Mouse (Mus musculus) myocyte (in vitro differentiated cells): ENCODE results near the gene Prcc. TPM values are rescaled to one million over a fixed set of nuclear protein-coding genes. Genes with fewer than 3 reads are reported as not detected.
"Not testable (repeated sequence)": the region's sequence is repeated elsewhere in the genome, so short reads cannot be mapped to it uniquely, and the experiment has no call there.

ENCODE experiments used
- H3K27me3 ChIP-seq: one replicate; pipeline ENCODE4 v1.6.1; 2011; ENCODE audit not compliant: control insufficient read depth, insufficient read depth, insufficient read length
- H3K36me3 ChIP-seq: one replicate; pipeline ENCODE4 v1.6.1; 2011; ENCODE audit not compliant: control insufficient read depth, insufficient read depth
- H3K4me2 ChIP-seq: one replicate; pipeline ENCODE4 v1.6.1; 2011; ENCODE audit warnings: low read depth, control low read depth
- H3K4me3 ChIP-seq: one replicate; pipeline ENCODE4 v1.5.1; 2011; ENCODE audit warnings: mild to moderate bottlenecking, control low read depth, moderate library complexity
- H3K79me2 ChIP-seq: one replicate; pipeline ENCODE4 v1.6.1; 2011; ENCODE audit not compliant: control insufficient read depth, insufficient read depth
- H3ac ChIP-seq: one replicate; pipeline ENCODE4 v1.6.1; 2011; ENCODE audit not compliant: control insufficient read depth, insufficient read length
- CEBPB ChIP-seq: IDR thresholded peaks from 2 replicates; pipeline ENCODE4 v1.6.1; 2011; ENCODE audit warnings: mild to moderate bottlenecking, moderate library complexity; ENCODE audit not compliant: poor library complexity, insufficient read depth, severe bottlenecking
- E2F4 ChIP-seq: IDR thresholded peaks from one replicate; pipeline ENCODE4 v1.6.1; 2011; ENCODE audit warnings: mild to moderate bottlenecking, control low read depth, moderate library complexity; ENCODE audit not compliant: insufficient read depth
- MAX ChIP-seq: IDR thresholded peaks from one replicate; pipeline ENCODE4 v1.6.1; 2011; ENCODE audit warnings: low read depth, mild to moderate bottlenecking, control low read depth
- MYOD1 ChIP-seq, 3 experiments: IDR thresholded peaks; one replicate each; pipeline ENCODE4 v1.6.1; 2011; ENCODE audit warnings: control low read depth in 2 of 3, low read depth in 2 of 3, mild to moderate bottlenecking in 2 of 3, moderate library complexity in 1 of 3; ENCODE audit not compliant: insufficient read length in 2 of 3, control insufficient read depth in 1 of 3
- MYOG ChIP-seq, 3 experiments: IDR thresholded peaks; one replicate each; pipeline ENCODE4 v1.6.1; 2011; ENCODE audit warnings: control low read depth in 2 of 3, low read depth in 2 of 3, mild to moderate bottlenecking in 2 of 3; ENCODE audit not compliant: insufficient read length in 2 of 3, control insufficient read depth in 1 of 3, insufficient read depth in 1 of 3
- POLR2A ChIP-seq: IDR thresholded peaks from one replicate; pipeline ENCODE4 v1.6.1; 2011; ENCODE audit warnings: low read depth, mild to moderate bottlenecking, control low read depth, moderate library complexity; ENCODE audit not compliant: insufficient read length
- POLR2AphosphoS2 ChIP-seq: IDR thresholded peaks from one replicate; pipeline ENCODE4 v1.6.1; 2011; ENCODE audit warnings: low read depth, control low read depth; ENCODE audit not compliant: insufficient read length
- REST ChIP-seq: IDR thresholded peaks from one replicate; pipeline ENCODE4 v1.6.1; 2011; ENCODE audit warnings: mild to moderate bottlenecking, control low read depth, moderate library complexity; ENCODE audit not compliant: insufficient read depth, insufficient read length
- SRF ChIP-seq: IDR thresholded peaks from one replicate; pipeline ENCODE4 v1.6.1; 2011; ENCODE audit warnings: low read depth; ENCODE audit not compliant: control insufficient read depth, insufficient read length
- TCF12 ChIP-seq: IDR thresholded peaks from one replicate; pipeline ENCODE4 v1.6.1; 2011; ENCODE audit warnings: mild to moderate bottlenecking, control low read depth; ENCODE audit not compliant: poor library complexity, insufficient read depth, severe bottlenecking
- TCF3 ChIP-seq: IDR thresholded peaks from one replicate; pipeline ENCODE4 v1.6.1; 2011; ENCODE audit warnings: low read depth, control low read depth; ENCODE audit not compliant: insufficient read length
- USF1 ChIP-seq: IDR thresholded peaks from one replicate; pipeline ENCODE4 v1.6.1; 2011; ENCODE audit warnings: low read depth, mild to moderate bottlenecking, control low read depth, moderate library complexity
- polyA plus RNA-seq: library from polyadenylated mRNA; unstranded; fragments of >200 nt; fragmentation: generic; extraction: Trizol; gene quantifications from one replicate; pipeline ENCODE4 v1.2.1, GENCODE M21; 2012; ENCODE audit warnings: missing spikeins

The Prcc gene
- polyA plus RNA-seq, 1 experiment = 46.3 TPM

GRCm38 (mm10) chr3:87906601-87906980 is 21.2 kb upstream of the Prcc start:
- Histone ChIP-seq H3K79me2 (peaks cover 51% of the 10 kb centered on the region), H3K27me3 (no peaks in the 10 kb centered on the region), H3K4me3 (peak overlapping the region; percentile 76), H3K36me3 (no peaks in the 10 kb centered on the region), H3K4me2 (no peak overlapping the region), H3ac (peak overlapping the region; percentile 95)
- TF ChIP-seq POLR2A (peak; percentile 14), MYOG (IDR thresholded peaks at IDR 0.05; ENCODE audit: control insufficient read depth in 1 of 3, insufficient read depth in 1 of 3, insufficient read length in 2 of 3, low read depth in 2 of 3) (peak in 1 of 3 experiments; percentile 14), USF1 (no peak), MYOD1 (IDR thresholded peaks at IDR 0.05; ENCODE audit: control insufficient read depth in 1 of 3, insufficient read length in 2 of 3, low read depth in 2 of 3) (peak in 2 of 3 experiments; percentile 11 to 39)

GRCm38 (mm10) chr3:87905880-87906485 is 20.6 kb upstream of the Prcc start, which contains the start of gene Hdgf:
TSS of gene Hdgf (plus strand) at chr3:87906321.
- TF ChIP-seq REST = no peak
- TF ChIP-seq CEBPB = no peak
- TF ChIP-seq MAX = peak; percentile 45
- no peak for TF ChIP-seq TCF3
- TF ChIP-seq POLR2A = peak; percentile 46
- TF ChIP-seq POLR2AphosphoS2 = peak; percentile 62
- TF ChIP-seq MYOG (IDR thresholded peaks at IDR 0.05; ENCODE audit: control insufficient read depth in 1 of 3, insufficient read depth in 1 of 3, insufficient read length in 2 of 3, low read depth in 2 of 3) = peak in 2 of 3 experiments; percentile 29 to 35
- peak; percentile 78 for TF ChIP-seq SRF
- TF ChIP-seq USF1 = peak; percentile 76
- no peak for TF ChIP-seq MYOD1 (IDR thresholded peaks at IDR 0.05; ENCODE audit: control insufficient read depth in 1 of 3, insufficient read length in 2 of 3, low read depth in 2 of 3)
- TF ChIP-seq TCF12 = no peak
- peak; percentile 41 for TF ChIP-seq E2F4
- Histone ChIP-seq H3K36me3 (no peaks in the 10 kb centered on the region), H3K79me2 (peaks cover 45% of the 10 kb centered on the region), H3ac (peak within 1 kb of the TSS; percentile 95), H3K27me3 (no peaks in the 10 kb centered on the region), H3K4me3 (peak within 1 kb of the TSS; percentile 76), H3K4me2 (peak within 1 kb of the TSS; percentile 94)

- H3K27me3 ChIP-seq = no peaks in the 10 kb centered on the region
- no peak overlapping the region for H3K4me3 ChIP-seq
- no peak overlapping the region for H3K4me2 ChIP-seq
- peaks cover 23% of the 10 kb centered on the region for H3K79me2 ChIP-seq
- no peak overlapping the region for H3ac ChIP-seq
- H3K36me3 ChIP-seq = no peaks in the 10 kb centered on the region
- no peak for TF ChIP-seq SRF
- no peak for TF ChIP-seq CEBPB
- TF ChIP-seq REST = no peak
- no peak for TF ChIP-seq MYOG (IDR thresholded peaks at IDR 0.05; ENCODE audit: control insufficient read depth in 1 of 3, insufficient read depth in 1 of 3, insufficient read length in 2 of 3, low read depth in 2 of 3)
- no peak for TF ChIP-seq USF1
- no peak for TF ChIP-seq POLR2AphosphoS2
These were observed 18.4 kb upstream of the Prcc start for GRCm38 (mm10) chr3:87903821-87904220.

- not testable (repeated sequence) for H3K27me3 ChIP-seq, H3K79me2 ChIP-seq
These were observed 16.6 kb upstream of the Prcc start for GRCm38 (mm10) chr3:87901959-87902358.

GRCm38 (mm10) chr3:87901036-87901624 is 15.7 kb upstream of the Prcc start:
- H3K79me2 ChIP-seq = no peaks in the 10 kb centered on the region
- H3K36me3 ChIP-seq = no peaks in the 10 kb centered on the region
- no peak overlapping the region for H3K4me3 ChIP-seq
- no peaks in the 10 kb centered on the region for H3K27me3 ChIP-seq
- no peak overlapping the region for H3ac ChIP-seq
- H3K4me2 ChIP-seq = no peak overlapping the region
- TF ChIP-seq SRF (no peak), POLR2AphosphoS2 (no peak), POLR2A (no peak), TCF3 (no peak), CEBPB (no peak), MYOG (IDR thresholded peaks at IDR 0.05; ENCODE audit: control insufficient read depth in 1 of 3, insufficient read depth in 1 of 3, insufficient read length in 2 of 3, low read depth in 2 of 3) (no peak), MAX (no peak), REST (no peak), E2F4 (no peak), MYOD1 (IDR thresholded peaks at IDR 0.05; ENCODE audit: control insufficient read depth in 1 of 3, insufficient read length in 2 of 3, low read depth in 2 of 3) (no peak), TCF12 (no peak), USF1 (no peak)

More at GRCm38 (mm10) chr3:87901959-87902358, 16.6 kb upstream of the Prcc start:
- not testable (repeated sequence) for H3ac ChIP-seq, H3K4me3 ChIP-seq, H3K36me3 ChIP-seq, H3K4me2 ChIP-seq
